Comparison of ENCODE assay signal across 8 mouse cellular contexts in the genomic region with DNA sequence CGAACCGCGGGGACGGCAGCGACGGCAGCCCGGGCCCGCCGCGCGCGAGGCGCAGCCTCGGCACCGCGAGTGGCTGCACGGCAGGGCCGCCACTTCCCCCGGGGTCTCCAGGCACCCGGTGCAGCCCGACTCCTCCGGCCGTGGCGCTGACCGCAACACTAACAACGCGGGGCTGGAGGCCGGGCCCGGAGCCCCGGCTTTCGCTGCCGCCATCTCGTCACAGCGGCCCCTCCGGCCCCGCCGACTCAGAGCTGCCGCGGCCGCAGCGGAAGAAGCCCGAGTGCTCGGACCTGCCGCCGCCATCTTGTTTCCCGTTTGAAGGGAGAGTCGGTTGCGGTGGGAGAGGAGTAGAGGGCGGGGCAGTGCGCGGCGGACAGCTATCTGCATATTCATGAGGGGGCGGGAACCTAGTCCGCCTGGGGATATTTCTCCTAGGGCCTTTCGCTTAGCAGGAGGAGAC. TPM values are rescaled to one million over a fixed set of nuclear protein-coding genes. Genes with fewer than 3 reads are reported as not detected.
DNase-seq lines count a peak whose midpoint lies in the region; ATAC-seq and TF ChIP-seq lines count a peak whose summit lies in the region.

A gene (minus strand): TSS at position 317 of the 460 bp plus-strand sequence.

- no peak for TF ChIP-seq CTCF in MEL (IDR thresholded peaks at IDR 0.05 in 2 of 3, conservative IDR thresholded peaks at IDR 0.05 in 1 of 3; ENCODE audit: control insufficient read depth in 1 of 3, insufficient read depth in 1 of 3, low read depth in 2 of 3, low read length in 3 of 3, poor library complexity in 1 of 3, severe bottlenecking in 1 of 3)
- TF ChIP-seq CTCF in cerebellum, adult 2 months (IDR thresholded peaks at IDR 0.05; ENCODE audit: borderline replicate concordance, insufficient read depth, low read depth, low read length): no peak
- TF ChIP-seq CTCF in forebrain, postnatal 0 days (IDR thresholded peaks at IDR 0.05; ENCODE audit: low read depth): peak; percentile 34; the same call in 1 of the 2 replicates
- TF ChIP-seq CTCF in lung, postnatal 0 days (IDR thresholded peaks at IDR 0.05): no peak; the same call in 1 of the 2 replicates

- peaks cover 0 to 6% of the 10 kb centered on the region in 2 experiments; a peak in 2 of 4 replicates for H3K36me3 ChIP-seq in MEL (ENCODE audit: control insufficient read depth in 1 of 2, insufficient read depth in 2 of 2, low read length in 2 of 2)
- H3K36me3 ChIP-seq in forebrain, postnatal 0 days (ENCODE audit: insufficient read depth): no peaks in the 10 kb centered on the region
- H3K36me3 ChIP-seq in lung, postnatal 0 days (ENCODE audit: insufficient read depth, low read length): no peaks in the 10 kb centered on the region

- H3K79me2 ChIP-seq in MEL (ENCODE audit: control insufficient read depth, insufficient read depth, low read length, poor library complexity): peaks cover 24% of the 10 kb centered on the region

- 0 out of 4 replicates have a peak, but pooled peaks of 1 of the 2 experiments have one; percentile 16 for TF ChIP-seq EP300 in MEL (IDR thresholded peaks at IDR 0.05; ENCODE audit: low read depth in 1 of 2, low read length in 2 of 2)
- no peak for TF ChIP-seq EP300 in lung, postnatal 0 days (IDR thresholded peaks at IDR 0.05)

- DNase-seq in MEL (ENCODE audit: low read depth, low spot score): peak; percentile 96
- peak; percentile 92 to 96 for DNase-seq in cerebellum, adult 2 months
- DNase-seq in forebrain, postnatal 0 days: peak; percentile 92
- peak; percentile 96 for DNase-seq in layer of hippocampus, adult 9-11 months
- peak; percentile 98 for DNase-seq in lung, postnatal 0 days (ENCODE audit: low spot score)
- peak; percentile 76 for DNase-seq in ovary, postnatal 14 days (ENCODE audit: low spot score)
- peak; percentile 93 for DNase-seq in thymus, postnatal 14 days

- H3K4me3 ChIP-seq in MEL (ENCODE audit: control insufficient read depth in 1 of 2, insufficient read depth in 1 of 2, low read depth in 2 of 2, low read length in 2 of 2): peak within 1 kb of the TSS; percentile 94 to 96
- H3K4me3 ChIP-seq in cerebellum, adult 2 months (replicated peaks; ENCODE audit: insufficient read depth, low read depth, low read length): peak within 1 kb of the TSS; percentile 88
- H3K4me3 ChIP-seq in forebrain, postnatal 0 days (ENCODE audit: low read depth, low read length): peak within 1 kb of the TSS; percentile 93
- peak within 1 kb of the TSS; percentile 97 for H3K4me3 ChIP-seq in lung, postnatal 0 days (ENCODE audit: low read depth, low read length)

- H3K9me3 ChIP-seq in MEL (replicated peaks; ENCODE audit: insufficient read depth, low read length): no peaks in the 10 kb centered on the region
- H3K9me3 ChIP-seq in forebrain, postnatal 0 days (ENCODE audit: low read length): no peaks in the 10 kb centered on the region
- H3K9me3 ChIP-seq in lung, postnatal 0 days (ENCODE audit: low read length): no peaks in the 10 kb centered on the region

- TF ChIP-seq POLR2A in MEL (IDR thresholded peaks at IDR 0.05; ENCODE audit: control insufficient read depth in 1 of 2, insufficient read depth in 1 of 2, low read depth in 1 of 2, low read length in 2 of 2, poor library complexity in 1 of 2): peak; percentile 73 to 84
- peak; percentile 76 for TF ChIP-seq POLR2A in cerebellum, adult 2 months (IDR thresholded peaks at IDR 0.05; ENCODE audit: borderline replicate concordance, insufficient read depth, low read length)

- no peaks in the 10 kb centered on the region for H3K27me3 ChIP-seq in MEL (ENCODE audit: control insufficient read depth in 1 of 2, insufficient read depth in 2 of 2, low read length in 2 of 2)
- H3K27me3 ChIP-seq in cerebellum, adult 2 months (ENCODE audit: control insufficient read depth, insufficient read depth, low read length): no peaks in the 10 kb centered on the region
- H3K27me3 ChIP-seq in forebrain, postnatal 0 days (ENCODE audit: insufficient read depth, low read length): no peaks in the 10 kb centered on the region
- H3K27me3 ChIP-seq in lung, postnatal 0 days (replicated peaks; ENCODE audit: insufficient read depth, low read length): no peaks in the 10 kb centered on the region

- TF ChIP-seq RAD21 in MEL (IDR thresholded peaks at IDR 0.05; ENCODE audit: low read depth, low read length): no peak

- peak within 1 kb of the TSS; percentile 82 for H3K4me2 ChIP-seq in forebrain, postnatal 0 days (ENCODE audit: low read depth)
- peak within 1 kb of the TSS; percentile 77 for H3K4me2 ChIP-seq in lung, postnatal 0 days (replicated peaks; ENCODE audit: low read depth, low read length)

- H3K9ac ChIP-seq in MEL (ENCODE audit: control insufficient read depth, low read depth, low read length, poor library complexity, severe bottlenecking): peak within 1 kb of the TSS; percentile 94
- H3K9ac ChIP-seq in forebrain, postnatal 0 days: peak within 1 kb of the TSS; percentile 96
- H3K9ac ChIP-seq in lung, postnatal 0 days (replicated peaks; ENCODE audit: low read depth): peak within 1 kb of the TSS; percentile 95

- ATAC-seq in forebrain, postnatal 0 days: peak; percentile 97
- ATAC-seq in hematopoietic stem cell, adult 5-6 weeks (replicated peaks in 1 of 2; ENCODE audit: insufficient read depth in 1 of 2, low FRiP score in 2 of 2, low TSS enrichment in 1 of 2, low read depth in 1 of 2, poor library complexity in 2 of 2, severe bottlenecking in 2 of 2): peak; percentile 94 to 96
- peak; percentile 95 for ATAC-seq in lung, postnatal 0 days

- H3K27ac ChIP-seq in MEL (ENCODE audit: control insufficient read depth, low read depth, low read length): peak within 1 kb of the TSS; percentile 36
- peak within 1 kb of the TSS; percentile 89 for H3K27ac ChIP-seq in cerebellum, adult 2 months (ENCODE audit: insufficient read depth, low read length)
- peak within 1 kb of the TSS; percentile 94 for H3K27ac ChIP-seq in forebrain, postnatal 0 days (ENCODE audit: low read depth, low read length)
- peak within 1 kb of the TSS; percentile 97 for H3K27ac ChIP-seq in lung, postnatal 0 days (ENCODE audit: low read length)

- peaks cover 0 to 4% of the 10 kb centered on the region in 2 experiments for H3K4me1 ChIP-seq in MEL (ENCODE audit: control insufficient read depth in 1 of 2, insufficient read depth in 2 of 2, low read length in 2 of 2)
- H3K4me1 ChIP-seq in cerebellum, adult 2 months (ENCODE audit: control insufficient read depth, insufficient read depth, low read length): no peaks in the 10 kb centered on the region; the same call in 1 of the 2 replicates
- H3K4me1 ChIP-seq in forebrain, postnatal 0 days (ENCODE audit: insufficient read depth): 0 out of 2 replicates have a peak, but pooled peaks cover 6% of the 10 kb centered on the region
- H3K4me1 ChIP-seq in lung, postnatal 0 days (ENCODE audit: insufficient read depth, low read depth, low read length): peaks cover 10% of the 10 kb centered on the region

- WGBS in cerebellum, adult 2 months: under 1% methylated on average over 55 of the region's 55 CpGs
- WGBS in forebrain, postnatal 0 days: under 1% methylated on average over 51 of the region's 55 CpGs
- WGBS in lung, postnatal 0 days: 2% methylated on average over 47 of the region's 55 CpGs

TF ChIP-seq in MEL, 35 proteins besides CTCF, POLR2A, EP300 and RAD21 (continues in another document):
- TF ChIP-seq RCOR1 (IDR thresholded peaks at IDR 0.05; ENCODE audit: low read depth, low read length) (no peak), TBP (IDR thresholded peaks at IDR 0.05; ENCODE audit: low read depth, low read length) (peak; percentile 66; the same call in 1 of the 2 replicates), GABPA (IDR thresholded peaks at IDR 0.05; ENCODE audit: low read depth, low read length) (no peak), ETS1 (IDR thresholded peaks at IDR 0.05; ENCODE audit: low read depth, low read length) (peak; percentile 20; the same call in 1 of the 2 replicates), POLR2AphosphoS2 (IDR thresholded peaks at IDR 0.05; ENCODE audit: low read length) (0 out of 2 replicates have a peak, but pooled peaks have one; percentile 58), SIN3A (IDR thresholded peaks at IDR 0.05; ENCODE audit: low read length) (peak; percentile 51), TCF12 (IDR thresholded peaks at IDR 0.05; ENCODE audit: low read depth, low read length) (peak; percentile 64), MAZ (IDR thresholded peaks at IDR 0.05; ENCODE audit: low read depth, low read length) (no peak), USF2 (IDR thresholded peaks at IDR 0.05; ENCODE audit: borderline replicate concordance in 1 of 2, insufficient read depth in 1 of 2, low read depth in 1 of 2, low read length in 2 of 2) (no peak), KAT2A (conservative IDR thresholded peaks at IDR 0.05; ENCODE audit: low read depth, low read length) (no peak), NRF1 (IDR thresholded peaks at IDR 0.05; ENCODE audit: insufficient read depth, low read depth, low read length, poor library complexity, severe bottlenecking) (no peak), E2F4 (IDR thresholded peaks at IDR 0.05; ENCODE audit: borderline replicate concordance, low read depth, low read length) (no peak), MEF2A (IDR thresholded peaks at IDR 0.05; ENCODE audit: extremely low read depth, insufficient replicate concordance, low read depth, low read length, poor library complexity, severe bottlenecking) (no peak), MYB (IDR thresholded peaks at IDR 0.05; ENCODE audit: low read depth, low read length) (peak; percentile 73), TAL1 (IDR thresholded peaks at IDR 0.05; ENCODE audit: low read length) (no peak), MXI1 (IDR thresholded peaks at IDR 0.05; ENCODE audit: low read depth, low read length) (peak; percentile 39; the same call in 1 of the 2 replicates), ELF1 (IDR thresholded peaks at IDR 0.05; ENCODE audit: low read depth, low read length) (0 out of 2 replicates have a peak, but pooled peaks have one; percentile 14), NELFE (IDR thresholded peaks at IDR 0.05; ENCODE audit: low read depth, low read length) (peak; percentile 80), SMC3 (IDR thresholded peaks at IDR 0.05; ENCODE audit: low read depth, low read length) (no peak), BHLHE40 (IDR thresholded peaks at IDR 0.05; ENCODE audit: borderline replicate concordance, low read depth, low read length) (no peak), HCFC1 (IDR thresholded peaks at IDR 0.05; ENCODE audit: low read depth, low read length) (peak; percentile 67; the same call in 1 of the 2 replicates)

RNA-seq across cellular contexts. Expression of the gene that starts here (rescaled TPM):
- 5.9 and 6.2 TPM in 2 replicates for total RNA-seq in MEL (2012; rRNA removed)
- polyA plus RNA-seq in MEL (2012; ENCODE audit: insufficient read depth in 1 of 2, insufficient read length in 2 of 2, low read depth in 1 of 2, low replicate concordance in 2 of 2, missing spikeins in 1 of 2): 1 to 10 TPM in 1 of 2 experiments, not detected in 1; 7.2 TPM
- 8.1 and 8.7 TPM in 2 replicates for polyA plus RNA-seq in cerebellum, adult 2 months (2012; rRNA removed)
- total RNA-seq in forebrain, postnatal 0 days (2014; rRNA removed): 23.6 and 24.9 TPM in 2 replicates
- polyA plus RNA-seq in forebrain, postnatal 0 days (2015; fragmentation: Nextera tagmentation; extraction: Ambion mirVana): 2.6 and 4.3 TPM in 2 replicates
- 23.1 and 30.9 TPM in 2 replicates for total RNA-seq in hematopoietic stem cell, adult 5-6 weeks (2017)
- 3.8 and 4.2 TPM in 2 replicates for polyA plus RNA-seq in lung, postnatal 0 days (2015; fragmentation: Nextera tagmentation; extraction: Ambion mirVana)

Comparison
In these comparisons a context has a peak if more than half of its experiments do, and no peak if none do; other contexts are left out.
1. Peak in every context shown above with its lines: DNase-seq, ATAC-seq, H3K4me3 ChIP-seq and H3K27ac ChIP-seq.
2. H3K27ac ChIP-seq: peak in every context shown above with its lines; median percentile 97 in lung, postnatal 0 days; 94 in forebrain, postnatal 0 days; 89 in cerebellum, adult 2 months; 36 in MEL.